Mouse (Mus musculus): ENCODE results near the gene Lhfp.

GRCm38 (mm10) chr3:53213346-53213745, 172.0 kb downstream of the Lhfp start:
- no peak for TF ChIP-seq CTCF (IDR thresholded peaks at IDR 0.05; ENCODE audit: low read depth)
- no peak for TF ChIP-seq EP300 (optimal IDR thresholded peaks at IDR 0.05)
